Mouse (Mus musculus) WW6 (cell line): ENCODE measurements around the gene Chd9.

ENCODE experiments used
- DNase-seq: peaks from one replicate; pipeline ENCODE4 v3.0.0-alpha.2; 2013; ENCODE audit warnings: low read depth, low spot score

Chd9 gene

DNA sequence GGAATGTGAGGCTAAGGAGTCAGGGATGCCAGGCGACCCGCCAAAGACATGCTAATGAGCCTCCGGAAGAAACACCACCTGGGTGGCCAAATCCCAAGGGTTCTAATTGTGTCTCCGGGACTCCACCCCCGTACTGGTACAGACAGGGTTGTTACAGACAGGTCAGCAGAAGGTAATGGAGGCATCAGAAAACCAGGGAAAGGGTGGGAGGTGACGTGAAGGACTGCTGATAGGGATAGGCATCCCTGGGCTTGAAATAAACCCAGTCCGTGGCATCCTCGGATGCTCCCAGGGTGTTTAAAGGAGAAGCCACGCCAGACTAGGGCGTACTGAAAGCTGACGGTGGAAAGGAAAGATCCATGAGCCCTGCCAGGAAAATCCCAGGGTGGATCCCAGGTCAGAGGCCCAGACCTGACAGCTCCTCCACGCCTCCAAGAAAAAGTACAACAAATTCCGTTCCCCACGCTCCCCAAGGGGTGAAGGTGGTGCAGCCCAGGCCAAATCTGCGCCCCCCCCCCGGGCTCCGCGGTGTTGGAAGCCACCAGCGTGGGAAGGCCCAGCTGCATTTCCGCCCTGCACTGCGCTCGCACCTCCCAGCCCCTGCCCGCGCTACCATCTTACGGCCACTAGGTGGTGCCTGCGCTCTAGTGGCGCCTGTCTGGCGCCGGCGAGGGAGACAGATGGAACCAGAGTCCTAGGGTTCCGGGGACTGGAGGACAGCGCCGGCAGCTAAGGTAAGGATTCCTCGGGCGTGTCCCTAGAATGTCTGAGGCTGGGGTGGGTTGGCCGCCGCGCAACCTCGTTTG, at the start of gene Chd9:
TSS of gene Chd9 (plus strand) at position 172 of the 806 bp plus-strand sequence.
- peak; percentile 92 for DNase-seq

DNA sequence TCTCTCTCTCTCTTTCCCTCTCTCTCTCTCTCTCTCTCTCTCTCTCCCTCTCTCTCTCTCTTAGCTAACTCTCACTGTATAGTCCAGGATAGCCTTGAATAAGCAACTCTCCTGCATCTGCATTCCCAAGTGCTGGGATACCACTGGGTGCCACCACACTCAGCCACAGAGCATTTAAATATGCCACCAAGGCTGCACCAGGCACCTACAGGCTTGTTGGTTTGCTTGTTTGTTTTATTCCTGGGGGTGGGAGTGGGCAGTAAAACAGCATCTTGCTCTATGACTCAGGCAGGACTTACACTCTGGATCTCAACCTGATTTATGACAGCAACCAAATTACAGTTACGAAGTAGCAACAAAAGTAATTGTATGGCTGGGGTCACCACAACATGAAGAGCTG, 36.5 kb upstream of the Chd9 start:
- DNase-seq: no peak

DNA sequence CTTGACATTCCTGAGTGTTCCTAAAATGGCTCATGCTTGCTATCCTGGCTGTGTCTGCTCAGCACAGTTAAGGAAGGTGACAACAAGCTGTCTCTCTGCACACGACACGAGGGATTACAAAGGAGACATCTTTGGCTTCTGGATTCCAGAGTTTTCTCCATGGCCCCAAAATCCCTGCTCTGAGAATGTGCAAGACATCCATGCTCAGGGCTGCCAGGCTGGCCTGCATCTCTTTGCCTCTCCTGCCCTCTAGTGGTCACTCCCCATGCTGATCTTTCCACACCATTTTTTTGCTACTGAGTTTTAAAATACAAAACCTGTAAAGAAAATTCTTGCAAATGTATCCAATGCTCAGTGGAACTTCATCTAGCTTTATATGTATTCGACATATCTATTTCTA, 34.4 kb upstream of the Chd9 start:
- DNase-seq: no peak

GRCm38 (mm10) chr8:90794990-90795861, 32.9 kb upstream of the Chd9 start:
- DNase-seq: peak; percentile 63

GRCm38 (mm10) chr8:90799473-90799872, 28.7 kb upstream of the Chd9 start:
- DNase-seq: no peak

DNA sequence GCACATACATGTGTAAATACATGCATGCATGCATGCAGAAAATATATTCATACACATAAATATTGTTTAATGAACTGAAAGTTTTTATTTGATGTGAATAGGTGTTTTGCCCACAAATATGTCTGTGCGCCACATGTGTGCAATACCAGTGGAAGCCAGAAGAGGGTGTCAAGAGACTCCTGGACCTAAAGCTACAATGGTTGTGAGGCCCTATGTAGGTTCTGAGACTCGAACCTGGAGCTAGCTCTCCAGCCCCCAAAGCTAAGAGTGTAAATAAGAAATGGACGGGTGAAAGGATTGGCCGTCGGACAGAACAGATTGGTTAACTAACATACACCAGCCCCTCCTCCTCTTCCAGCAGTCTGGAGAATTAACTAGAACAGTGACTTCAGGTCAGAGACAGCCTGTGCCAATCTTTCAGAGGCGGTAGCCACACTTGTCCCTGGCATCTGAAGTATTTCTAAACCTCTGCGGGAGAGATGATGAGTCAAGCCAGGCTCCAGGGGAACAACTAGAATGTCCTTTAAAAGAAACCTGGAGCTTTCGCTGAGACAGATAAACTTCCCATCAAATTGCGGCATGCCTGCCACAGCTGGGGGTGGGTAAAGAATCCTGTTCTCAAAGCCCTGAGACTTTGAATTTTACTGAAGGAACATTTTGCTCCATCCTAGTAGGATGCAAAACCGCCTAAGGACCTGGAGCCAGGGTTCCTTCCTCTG, 14.4 kb upstream of the Chd9 start:
- no peak for DNase-seq

GRCm38 (mm10) chr8:90816061-90816882, 11.9 kb upstream of the Chd9 start:
- no peak for DNase-seq

- DNase-seq: no peak
Observed at GRCm38 (mm10) chr8:90817293-90817692, 10.9 kb upstream of the Chd9 start, which contains the start of gene Gm19935. Gm19935 (minus strand) TSS chr8:90817393.

DNA sequence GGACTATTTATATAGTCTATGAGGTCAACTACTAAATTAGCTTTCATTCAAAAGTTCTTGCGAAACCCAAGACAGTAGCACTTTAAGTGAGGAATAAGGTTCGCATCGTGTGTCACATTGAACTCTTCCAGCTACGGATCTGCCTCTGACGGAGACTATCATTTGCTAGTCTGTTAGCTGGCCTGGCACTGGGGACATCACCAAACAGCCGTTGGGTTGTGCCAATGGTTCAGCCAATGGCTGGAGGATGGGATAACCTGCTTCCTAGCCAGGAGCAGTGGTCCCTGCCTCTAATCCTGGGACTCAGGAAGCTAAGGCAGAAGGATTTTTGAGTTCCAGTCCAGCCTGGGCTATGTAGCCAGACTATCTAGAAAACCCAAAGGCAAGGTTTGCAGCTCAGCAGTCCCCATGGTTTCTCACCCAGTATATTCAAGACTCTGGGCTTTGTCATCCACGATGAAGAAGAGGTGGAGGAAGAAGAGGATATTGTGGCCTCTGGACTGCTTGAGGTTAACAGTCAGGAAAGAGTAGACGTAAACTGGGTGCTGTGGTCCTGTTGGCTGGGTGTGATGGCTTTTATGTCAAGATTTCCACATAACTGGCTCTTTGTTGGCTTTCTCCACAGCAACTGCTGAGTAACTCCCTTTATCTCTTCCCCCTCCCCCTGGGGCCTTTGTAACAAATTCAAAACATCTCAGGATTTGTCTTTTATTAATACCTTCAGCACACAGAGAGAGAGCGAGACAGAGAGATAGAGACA, 8.4 kb upstream of the Chd9 start:
- no peak for DNase-seq

GRCm38 (mm10) chr8:90820321-90820696, 7.8 kb upstream of the Chd9 start:
- DNase-seq: no peak

DNA sequence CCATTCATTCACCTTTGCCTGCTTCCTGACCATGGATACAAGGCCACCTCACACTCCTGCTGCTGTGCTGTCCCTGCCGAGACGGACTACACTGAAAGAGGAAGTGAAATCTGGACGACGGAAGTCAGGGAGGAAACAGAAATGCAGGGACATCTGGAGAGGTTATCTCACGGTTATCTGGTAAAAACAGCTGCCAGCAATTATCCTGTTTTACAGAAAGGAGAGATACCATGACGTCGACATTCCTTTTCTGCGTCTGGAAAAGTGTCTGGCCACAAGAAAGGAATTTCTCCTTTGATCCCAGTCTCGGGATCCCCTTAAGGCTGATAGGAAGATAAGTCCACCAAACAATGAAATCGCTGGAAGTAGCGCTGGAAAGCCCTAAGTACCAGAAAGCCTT, 5.7 kb upstream of the Chd9 start:
- DNase-seq: no peak

- no peak for DNase-seq
Observed at GRCm38 (mm10) chr8:90825459-90825871, 2.7 kb upstream of the Chd9 start.

- DNase-seq: no peak
Observed at GRCm38 (mm10) chr8:90828987-90829740, 1.0 kb downstream of the Chd9 start.

DNA sequence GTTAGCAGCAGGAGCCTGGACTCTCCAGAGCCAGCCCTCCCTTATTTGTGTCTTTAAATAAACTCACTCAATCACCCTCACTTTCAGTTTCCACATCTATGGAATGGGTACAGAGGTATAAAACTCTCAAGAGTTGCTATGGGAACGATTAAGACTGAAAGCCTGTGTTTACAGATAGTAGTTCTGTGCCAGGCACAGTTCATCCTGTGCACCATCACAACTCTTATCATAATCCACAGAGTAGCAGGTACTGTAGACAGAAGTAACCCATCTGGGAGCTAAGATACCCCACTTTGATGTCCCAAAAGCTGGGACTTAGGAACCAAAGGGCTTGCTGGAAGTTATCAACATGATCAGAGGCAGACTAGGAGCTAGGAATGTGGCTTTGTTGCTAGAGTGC, 1.7 kb downstream of the Chd9 start:
- DNase-seq: no peak

GRCm38 (mm10) chr8:90830980-90831379, 2.8 kb downstream of the Chd9 start:
- DNase-seq: no peak

GRCm38 (mm10) chr8:90832576-90833289, 4.6 kb downstream of the Chd9 start:
- no peak for DNase-seq

- no peak for DNase-seq
Observed at GRCm38 (mm10) chr8:90833628-90834320, 5.6 kb downstream of the Chd9 start.

DNA sequence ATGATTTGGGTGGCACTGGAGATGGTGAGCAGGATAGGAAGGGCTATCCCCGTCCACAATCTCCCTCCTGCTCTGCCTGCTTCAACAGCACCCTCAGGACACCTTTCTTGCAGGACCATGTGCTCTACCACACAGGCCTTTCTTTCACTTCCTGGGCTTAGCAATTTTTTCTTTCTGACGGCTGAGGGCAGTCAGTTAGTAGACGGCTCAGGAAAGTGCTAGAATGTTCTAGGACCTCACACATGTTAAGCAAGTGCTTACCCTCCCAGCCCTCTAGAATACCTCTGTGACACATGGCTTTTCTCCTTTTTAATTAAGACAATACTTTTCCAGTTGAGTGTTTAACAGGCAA, 6.1 kb downstream of the Chd9 start:
- DNase-seq: no peak

GRCm38 (mm10) chr8:90837440-90837839, 9.3 kb downstream of the Chd9 start:
- DNase-seq: no peak
